Mouse (Mus musculus): ENCODE measurements around the gene Cox8c. TPM values are rescaled to one million over a fixed set of nuclear protein-coding genes. Genes with fewer than 3 reads are reported as not detected.

Cox8c gene
- polyA plus RNA-seq, 1 experiment = 1.6 TPM

Other genes with a start within 250 kb of the Cox8c start
- gene Itpk1, start 194.4 kb upstream of the Cox8c start, polyA plus RNA-seq (2012; rRNA removed) = 71.0 and 81.2 TPM in 2 replicates
- 1.1 and 1.4 TPM in 2 replicates for gene Moap1, start 155.7 kb upstream of the Cox8c start, polyA plus RNA-seq (2012; rRNA removed)
- gene Tmem251, start 155.6 kb upstream of the Cox8c start, polyA plus RNA-seq (2012; rRNA removed) = 2.8 and 3.2 TPM in 2 replicates
- gene Gm28051, start 141.6 kb upstream of the Cox8c start, polyA plus RNA-seq (2012; rRNA removed) = not detected in 2 replicates
- gene Gon7, start 141.5 kb upstream of the Cox8c start, polyA plus RNA-seq (2012; rRNA removed) = 8.1 and 15.4 TPM in 2 replicates
- 19.2 and 20.2 TPM in 2 replicates for gene Ubr7, start 141.3 kb upstream of the Cox8c start, polyA plus RNA-seq (2012; rRNA removed)
- gene Gm20604, start 140.6 kb upstream of the Cox8c start, polyA plus RNA-seq (2012; rRNA removed) = 3.4 TPM in 2 replicates
- gene Btbd7, start 20.8 kb upstream of the Cox8c start, polyA plus RNA-seq (2012; rRNA removed) = 16.8 and 18.2 TPM in 2 replicates
- 0.41 and 1.1 TPM in 2 replicates for gene Unc79, start 49.5 kb downstream of the Cox8c start, polyA plus RNA-seq (2012; rRNA removed)